Mouse (Mus musculus): ENCODE data around the gene Slc38a1. TPM values are rescaled to one million over a fixed set of nuclear protein-coding genes. Genes with fewer than 3 reads are reported as not detected.

Slc38a1 gene
- polyA plus RNA-seq, 1 experiment from 2014 or later, result 111 TPM

DNA sequence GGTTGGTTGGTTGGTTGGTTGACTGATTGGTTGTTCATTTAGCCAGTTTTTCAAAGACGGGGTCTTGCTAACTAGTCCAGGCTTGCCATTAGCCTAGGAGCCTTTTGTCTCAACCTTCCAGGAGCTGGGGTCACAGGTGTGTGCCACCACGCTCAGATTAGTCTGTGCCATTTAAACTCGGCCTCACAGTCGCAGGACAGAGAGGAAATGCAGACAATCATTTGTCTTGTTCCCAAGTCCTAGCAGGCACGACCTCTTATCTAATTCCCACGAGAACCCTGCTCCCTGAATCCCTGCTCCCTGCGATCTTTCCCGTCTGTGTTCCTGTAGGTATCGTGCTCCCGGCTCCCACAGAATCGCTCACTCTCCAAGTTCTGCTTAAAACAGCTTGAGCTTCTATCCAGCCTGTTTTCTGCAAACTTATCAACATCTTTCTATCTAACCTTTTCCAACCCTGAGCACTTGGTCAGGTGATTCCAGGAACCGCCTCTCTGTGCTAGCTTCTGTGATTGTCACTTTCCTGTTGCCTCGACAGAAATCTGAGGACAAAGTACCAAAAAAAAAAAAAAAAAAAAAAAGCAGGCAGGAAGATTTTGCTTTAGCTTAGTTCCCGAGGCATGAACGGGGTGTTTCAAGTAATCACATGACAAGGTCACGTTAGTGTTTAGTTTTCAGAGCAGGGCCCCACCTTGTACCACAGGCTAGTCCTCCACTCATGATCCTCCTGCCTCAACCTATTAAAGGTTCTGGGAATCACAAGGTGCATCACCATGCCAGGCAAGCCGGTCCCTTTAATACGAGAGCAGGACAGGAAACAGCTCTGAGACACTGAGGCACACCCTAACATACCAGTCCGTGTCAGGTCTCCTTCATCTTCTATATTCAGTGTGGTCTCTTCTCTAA is 36.4 kb upstream of the Slc38a1 start:
- no peak for DNase-seq (ENCODE audit: low spot score)
- H3K4me1 ChIP-seq, result no peaks in the 10 kb centered on the region
- H3K27ac ChIP-seq (replicated peaks), result no peak overlapping the region
- no peaks in the 10 kb centered on the region for H3K27me3 ChIP-seq (ENCODE audit: low read depth, poor library complexity, severe bottlenecking)
- no peaks in the 10 kb centered on the region for H3K9me3 ChIP-seq (replicated peaks)
- 81% methylated on average over 19 of the region's 19 CpGs for WGBS
- no peak overlapping the region for H3K4me3 ChIP-seq
- H3K36me3 ChIP-seq, result no peaks in the 10 kb centered on the region

DNA sequence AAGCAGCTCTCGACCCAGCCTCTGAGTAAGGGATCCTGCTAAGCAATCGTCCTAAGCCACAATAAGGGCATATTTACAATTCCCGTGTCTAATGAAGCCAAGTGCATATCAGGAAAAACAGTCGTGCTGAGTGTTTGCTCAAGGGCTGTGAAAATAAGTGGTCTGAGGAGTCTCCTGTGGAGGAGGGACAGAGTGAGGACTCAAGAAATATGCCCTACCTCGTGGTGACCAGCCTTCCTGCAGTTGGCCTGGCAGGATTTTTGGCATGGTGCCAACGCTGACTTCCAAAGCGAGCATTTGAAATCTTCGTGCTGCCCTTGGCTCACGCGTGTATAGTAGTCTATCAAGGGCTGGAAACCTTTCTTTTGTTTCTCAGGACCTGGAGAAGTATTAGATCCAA is 33.8 kb upstream of the Slc38a1 start:
- Histone ChIP-seq H3K27me3 (ENCODE audit: low read depth, poor library complexity, severe bottlenecking) (no peaks in the 10 kb centered on the region), H3K4me3 (no peak overlapping the region), H3K9me3 (replicated peaks) (no peaks in the 10 kb centered on the region), H3K27ac (replicated peaks) (no peak overlapping the region), H3K4me1 (no peaks in the 10 kb centered on the region), H3K36me3 (no peaks in the 10 kb centered on the region)
- no peak for DNase-seq (ENCODE audit: low spot score)
- 78% methylated on average over 10 of the region's 10 CpGs for WGBS

DNA sequence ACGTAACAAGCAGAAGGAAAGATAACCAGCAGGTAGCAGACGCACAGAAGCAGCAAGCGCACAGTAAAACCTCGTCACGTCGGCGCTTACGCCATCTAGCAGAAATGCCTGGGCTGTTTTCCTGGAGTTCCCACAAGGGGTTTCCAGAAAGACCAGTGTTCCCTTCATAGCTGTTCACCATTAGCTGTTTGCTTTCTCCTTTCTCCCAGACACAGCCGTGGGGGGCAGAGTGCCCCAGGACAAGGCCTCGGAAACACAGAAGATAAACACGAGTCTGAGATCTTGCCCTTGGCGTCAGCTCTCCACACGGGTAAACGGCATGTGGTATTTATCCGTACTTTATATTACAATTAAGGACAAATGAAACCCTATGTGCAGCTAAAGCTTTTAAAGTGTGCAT is 33.0 kb upstream of the Slc38a1 start:
- Histone ChIP-seq H3K4me3 (no peak overlapping the region), H3K4me1 (no peaks in the 10 kb centered on the region), H3K36me3 (no peaks in the 10 kb centered on the region), H3K27me3 (ENCODE audit: low read depth, poor library complexity, severe bottlenecking) (no peaks in the 10 kb centered on the region), H3K27ac (replicated peaks) (no peak overlapping the region), H3K9me3 (replicated peaks) (no peaks in the 10 kb centered on the region)
- DNase-seq (ENCODE audit: low spot score), result no peak
- WGBS, result 89% methylated on average over 15 of the region's 15 CpGs

DNA sequence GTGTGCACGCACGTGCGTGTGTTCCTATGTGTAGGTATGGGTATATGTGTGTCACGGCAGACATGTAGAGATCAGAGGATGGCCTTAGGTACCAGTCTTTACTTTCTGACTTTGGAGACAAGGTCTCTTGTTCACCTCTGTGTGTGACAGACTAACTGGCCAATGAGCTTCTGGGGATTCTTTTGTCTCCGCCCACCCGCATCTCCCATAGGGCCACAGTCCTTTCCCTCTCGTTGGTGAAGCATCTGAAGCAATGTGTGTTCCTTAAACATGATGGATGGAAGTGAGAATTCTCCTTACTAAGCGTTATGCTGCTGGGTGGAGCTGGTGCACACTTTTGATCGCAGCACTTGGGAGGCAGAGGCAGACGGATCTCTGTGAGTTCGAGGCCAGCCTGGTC is 32.3 kb upstream of the Slc38a1 start:
- no peaks in the 10 kb centered on the region for H3K36me3 ChIP-seq
- H3K27ac ChIP-seq (replicated peaks), result no peak overlapping the region
- 83% methylated on average over 11 of the region's 11 CpGs for WGBS
- H3K4me3 ChIP-seq, result no peak overlapping the region
- no peaks in the 10 kb centered on the region for H3K9me3 ChIP-seq (replicated peaks)
- no peak for DNase-seq (ENCODE audit: low spot score)
- H3K4me1 ChIP-seq, result no peaks in the 10 kb centered on the region
- no peaks in the 10 kb centered on the region for H3K27me3 ChIP-seq (ENCODE audit: low read depth, poor library complexity, severe bottlenecking)

DNA sequence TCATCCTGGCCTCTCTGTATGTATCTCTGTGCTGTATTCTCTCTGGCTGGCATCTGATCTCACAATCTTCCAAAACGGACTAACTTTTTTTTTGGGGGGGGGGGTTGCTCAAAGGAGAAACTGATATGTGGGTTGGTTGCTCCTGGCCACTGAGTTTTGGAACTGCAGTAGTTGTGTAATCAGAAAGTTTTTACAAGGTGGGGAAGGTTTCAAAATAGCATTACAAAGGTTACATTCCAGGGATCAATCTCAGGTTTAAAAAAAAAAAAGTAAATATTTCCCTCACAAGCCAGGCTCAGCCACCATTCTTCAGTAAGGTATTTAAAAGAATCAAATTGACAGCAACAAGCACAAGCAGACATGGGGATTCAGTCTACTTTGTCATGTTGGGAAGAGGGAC is 31.4 kb upstream of the Slc38a1 start:
- DNase-seq (ENCODE audit: low spot score), result no peak
- Histone ChIP-seq H3K9me3 (replicated peaks) (no peaks in the 10 kb centered on the region), H3K4me3 (no peak overlapping the region), H3K27me3 (ENCODE audit: low read depth, poor library complexity, severe bottlenecking) (no peaks in the 10 kb centered on the region), H3K4me1 (no peaks in the 10 kb centered on the region), H3K36me3 (no peaks in the 10 kb centered on the region), H3K27ac (replicated peaks) (no peak overlapping the region)
- WGBS, result 66% methylated on average over 1 of the region's 1 CpGs

DNA sequence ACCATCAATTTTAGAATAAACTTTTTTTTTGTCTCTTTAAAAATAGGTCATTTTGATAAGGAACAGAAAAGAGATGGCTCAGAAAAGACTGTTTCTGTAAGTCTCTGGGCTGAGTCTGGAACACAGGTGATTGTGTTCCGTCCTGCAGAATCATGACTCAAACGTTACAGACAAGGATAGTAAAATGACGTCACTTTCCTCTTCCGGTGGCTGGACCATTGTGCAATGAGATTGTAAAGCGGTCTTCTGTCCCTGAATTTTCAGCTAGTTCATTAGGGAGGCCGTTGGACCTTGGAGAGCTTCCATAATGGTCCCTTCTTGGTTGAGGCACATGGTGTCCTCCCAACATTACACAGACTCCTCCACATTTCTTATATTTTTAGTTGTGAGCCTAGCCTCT is 27.0 kb upstream of the Slc38a1 start:
- Histone ChIP-seq H3K36me3 (no peaks in the 10 kb centered on the region), H3K4me1 (no peaks in the 10 kb centered on the region), H3K27ac (replicated peaks) (no peak overlapping the region), H3K4me3 (no peak overlapping the region), H3K27me3 (ENCODE audit: low read depth, poor library complexity, severe bottlenecking) (no peaks in the 10 kb centered on the region; the same call in 1 of the 2 replicates), H3K9me3 (replicated peaks) (no peaks in the 10 kb centered on the region)
- WGBS, result 86% methylated on average over 6 of the region's 6 CpGs
- no peak for DNase-seq (ENCODE audit: low spot score)

DNA sequence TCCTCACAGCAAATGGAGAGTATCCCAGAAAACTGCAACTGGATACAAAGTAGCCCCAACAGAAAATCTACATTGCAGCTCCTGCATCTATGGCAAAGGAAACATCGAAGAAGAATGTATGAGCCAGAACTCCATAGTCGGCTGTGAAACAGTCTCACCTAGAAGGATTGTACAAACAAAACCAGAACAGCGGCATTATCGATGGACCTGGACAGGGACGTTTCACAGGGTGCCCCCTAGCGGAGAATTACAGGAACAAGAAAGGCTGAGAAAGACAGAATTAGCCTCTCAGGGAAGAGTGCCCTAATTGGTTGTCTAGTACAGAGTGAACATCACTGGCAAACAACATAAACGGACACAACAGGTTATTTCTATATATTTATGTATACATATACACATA is 23.9 kb upstream of the Slc38a1 start:
- Histone ChIP-seq H3K4me3 (peak overlapping the region; percentile 31), H3K9me3 (replicated peaks) (no peaks in the 10 kb centered on the region), H3K27ac (replicated peaks) (no peak overlapping the region), H3K36me3 (no peaks in the 10 kb centered on the region), H3K4me1 (no peaks in the 10 kb centered on the region), H3K27me3 (ENCODE audit: low read depth, poor library complexity, severe bottlenecking) (no peaks in the 10 kb centered on the region; the same call in 1 of the 2 replicates)
- peak; percentile 60 for DNase-seq (ENCODE audit: low spot score)
- WGBS, result 10% methylated on average over 7 of the region's 7 CpGs

DNA sequence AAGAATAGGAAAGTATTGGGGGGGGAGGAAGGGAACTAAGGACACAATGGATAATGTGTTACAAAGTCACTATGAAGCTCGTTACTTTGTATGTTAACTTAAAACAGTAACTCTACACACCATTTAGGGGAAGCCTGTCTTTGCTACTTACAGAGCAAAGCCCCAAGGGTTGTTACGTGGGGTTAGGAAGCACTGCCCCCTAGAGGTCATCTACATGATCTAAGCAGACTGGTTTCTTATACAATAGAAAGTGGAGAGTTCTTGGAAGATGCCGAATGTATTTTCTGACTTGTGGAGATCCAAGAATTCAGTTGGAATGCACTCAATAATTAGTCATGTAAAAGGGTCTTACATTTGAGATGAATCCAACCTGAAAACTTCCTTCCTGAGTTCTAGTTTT is 23.2 kb upstream of the Slc38a1 start:
- H3K36me3 ChIP-seq, result no peaks in the 10 kb centered on the region
- no peaks in the 10 kb centered on the region for H3K4me1 ChIP-seq
- no peaks in the 10 kb centered on the region for H3K9me3 ChIP-seq (replicated peaks)
- peak; percentile 57 for DNase-seq (ENCODE audit: low spot score)
- no peak overlapping the region for H3K4me3 ChIP-seq
- WGBS, result 13% methylated on average over 3 of the region's 3 CpGs
- H3K27ac ChIP-seq (replicated peaks), result no peak overlapping the region
- H3K27me3 ChIP-seq (ENCODE audit: low read depth, poor library complexity, severe bottlenecking), result no peaks in the 10 kb centered on the region; the same call in 1 of the 2 replicates

DNA sequence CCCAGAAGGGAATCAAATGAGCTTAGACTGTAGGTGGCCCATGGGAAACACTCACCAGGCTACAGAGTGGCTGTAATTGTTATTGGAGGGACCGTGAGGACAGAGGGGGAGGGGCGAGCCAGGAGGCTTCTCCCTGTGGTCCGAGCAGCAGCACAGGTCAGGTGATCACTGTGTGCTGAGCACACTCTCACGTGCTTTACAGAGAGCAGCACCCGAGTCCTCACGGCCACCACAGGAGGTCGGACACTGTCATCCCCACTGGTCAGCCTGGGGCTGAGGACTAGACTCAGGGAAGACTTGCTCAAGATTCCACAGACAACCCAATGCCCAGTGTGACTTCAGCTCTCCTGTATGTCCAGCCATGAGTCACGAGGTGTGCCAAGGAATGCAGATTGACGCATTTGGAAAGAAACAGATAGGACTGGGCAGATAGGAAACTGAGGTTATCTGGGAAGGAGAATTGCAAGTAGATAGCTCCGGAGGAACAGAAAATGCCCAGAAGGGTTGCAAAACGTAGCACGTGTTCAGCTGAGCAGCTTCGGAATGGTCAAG is 18.0 kb upstream of the Slc38a1 start:
- Histone ChIP-seq H3K4me1 (peaks cover 18% of the 10 kb centered on the region; the same call in 1 of the 2 replicates), H3K9me3 (replicated peaks) (no peaks in the 10 kb centered on the region), H3K27me3 (ENCODE audit: low read depth, poor library complexity, severe bottlenecking) (no peaks in the 10 kb centered on the region), H3K36me3 (no peaks in the 10 kb centered on the region), H3K4me3 (no peak overlapping the region), H3K27ac (replicated peaks) (no peak overlapping the region)
- 65% methylated on average over 13 of the region's 13 CpGs for WGBS
- DNase-seq (ENCODE audit: low spot score), result no peak

DNA sequence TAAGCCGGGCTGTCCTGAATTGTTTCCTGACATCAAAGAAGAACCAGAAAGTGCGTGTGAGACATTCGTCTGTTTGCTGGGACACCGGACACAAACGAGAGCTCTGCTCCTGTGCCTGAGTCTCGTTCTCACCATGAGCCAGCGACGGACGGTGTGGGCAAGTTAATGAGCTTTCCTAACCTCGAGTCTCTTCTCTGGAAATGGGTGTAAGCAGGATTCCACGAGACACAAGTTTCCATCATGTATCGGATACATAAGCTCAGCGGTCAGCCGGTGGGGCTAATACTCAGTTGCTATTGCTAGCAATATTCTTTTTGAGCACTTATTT is 15.5 kb upstream of the Slc38a1 start:
- no peak for DNase-seq (ENCODE audit: low spot score)
- WGBS, result 79% methylated on average over 14 of the region's 14 CpGs
- Histone ChIP-seq H3K27ac (replicated peaks) (no peak overlapping the region), H3K27me3 (ENCODE audit: low read depth, poor library complexity, severe bottlenecking) (no peaks in the 10 kb centered on the region), H3K36me3 (no peaks in the 10 kb centered on the region), H3K4me1 (peaks cover 18% of the 10 kb centered on the region; the same call in 1 of the 2 replicates), H3K9me3 (replicated peaks) (no peaks in the 10 kb centered on the region), H3K4me3 (no peak overlapping the region)

DNA sequence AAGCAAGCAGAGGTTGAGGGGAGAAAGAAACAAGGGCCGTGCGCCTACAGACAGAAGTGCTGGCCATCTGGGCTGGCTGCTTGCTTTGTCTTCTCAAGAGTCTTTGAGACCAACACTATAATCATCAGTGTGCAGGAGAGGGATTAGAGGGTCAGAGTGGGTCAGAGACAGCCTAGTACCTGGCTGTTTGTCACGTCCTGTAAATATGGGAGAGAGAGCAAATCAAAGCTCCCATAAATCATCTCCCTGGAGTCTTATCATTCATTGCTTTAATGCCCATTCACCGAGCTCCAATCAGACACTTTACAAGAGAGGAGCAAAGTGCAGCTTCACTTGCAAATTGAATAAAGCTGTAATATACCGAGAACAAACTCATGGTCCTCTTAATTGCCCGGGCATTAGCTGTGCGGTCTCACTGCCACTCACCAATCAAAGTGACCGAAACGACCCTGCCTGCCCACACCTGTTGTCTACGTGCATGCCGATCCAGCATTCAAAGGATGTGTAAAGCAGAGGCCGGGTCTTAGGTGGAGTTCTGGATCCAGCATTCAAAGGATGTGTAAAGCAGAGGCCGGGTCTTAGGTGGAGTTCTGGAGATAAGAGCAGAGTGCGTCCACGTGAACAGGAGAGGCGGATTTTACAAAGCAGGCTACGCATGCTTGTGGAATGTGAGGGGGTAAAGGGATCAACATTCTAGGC is 15.0 kb upstream of the Slc38a1 start:
- 73% methylated on average over 17 of the region's 17 CpGs for WGBS
- Histone ChIP-seq H3K36me3 (no peaks in the 10 kb centered on the region), H3K27ac (replicated peaks) (no peak overlapping the region), H3K4me1 (peaks cover 18% of the 10 kb centered on the region; the same call in 1 of the 2 replicates), H3K4me3 (no peak overlapping the region), H3K9me3 (replicated peaks) (no peaks in the 10 kb centered on the region), H3K27me3 (ENCODE audit: low read depth, poor library complexity, severe bottlenecking) (no peaks in the 10 kb centered on the region)
- no peak for DNase-seq (ENCODE audit: low spot score)

DNA sequence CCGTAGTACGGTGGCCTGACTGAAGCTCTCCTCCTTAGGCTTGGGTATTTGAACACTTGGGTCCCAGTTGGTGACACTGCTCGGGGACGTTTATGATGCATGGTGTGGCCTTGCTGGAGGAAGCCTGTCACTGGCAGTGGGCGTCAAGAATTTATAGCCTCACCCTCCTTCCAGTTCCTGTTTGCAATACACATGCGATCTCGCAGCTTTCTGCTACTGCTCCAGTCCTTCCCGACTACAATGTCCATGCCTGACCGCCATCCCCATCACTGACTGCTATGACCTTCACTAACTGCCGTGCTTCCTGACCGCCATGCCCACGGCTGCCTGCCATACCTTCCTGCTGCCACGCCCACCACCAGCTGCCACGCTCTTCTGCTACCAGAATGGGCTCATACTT is 12.8 kb upstream of the Slc38a1 start:
- Histone ChIP-seq H3K27me3 (ENCODE audit: low read depth, poor library complexity, severe bottlenecking) (no peaks in the 10 kb centered on the region), H3K4me1 (peaks cover 18% of the 10 kb centered on the region; the same call in 1 of the 2 replicates), H3K36me3 (no peaks in the 10 kb centered on the region), H3K4me3 (no peak overlapping the region), H3K9me3 (replicated peaks) (no peaks in the 10 kb centered on the region), H3K27ac (replicated peaks) (no peak overlapping the region)
- WGBS, result 94% methylated on average over 14 of the region's 14 CpGs
- DNase-seq (ENCODE audit: low spot score), result no peak

DNA sequence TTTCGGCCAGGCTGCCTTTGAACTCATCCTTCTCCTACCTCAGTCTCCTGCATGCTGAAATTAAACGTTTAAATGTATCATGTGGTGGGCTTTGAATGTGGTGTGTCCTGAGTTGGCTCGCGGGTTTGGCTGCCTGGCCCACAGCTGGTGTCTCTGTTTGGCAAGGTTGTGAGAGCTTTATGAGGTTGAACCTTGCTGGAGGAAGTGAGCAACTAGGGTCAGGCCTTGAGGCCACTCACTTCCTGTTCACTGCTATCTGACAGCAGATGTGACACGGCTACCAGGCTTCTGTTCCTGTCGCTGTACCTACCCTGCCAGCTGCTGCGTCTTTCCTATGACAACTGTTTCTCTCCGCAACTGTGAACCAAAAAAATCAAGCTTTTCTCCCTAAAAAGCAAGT is 12.0 kb upstream of the Slc38a1 start:
- no peak for DNase-seq (ENCODE audit: low spot score)

More for the DNA sequence above, 12.0 kb upstream of the Slc38a1 start:
- H3K36me3 ChIP-seq, result no peaks in the 10 kb centered on the region
- no peak overlapping the region for H3K4me3 ChIP-seq
- H3K4me1 ChIP-seq, result peaks cover 18% of the 10 kb centered on the region; the same call in 1 of the 2 replicates
- H3K9me3 ChIP-seq (replicated peaks), result no peaks in the 10 kb centered on the region
- H3K27ac ChIP-seq (replicated peaks), result no peak overlapping the region
- H3K27me3 ChIP-seq (ENCODE audit: low read depth, poor library complexity, severe bottlenecking), result no peaks in the 10 kb centered on the region
- WGBS, result 82% methylated on average over 8 of the region's 8 CpGs
